Mouse (Mus musculus): ENCODE measurements around the gene Fam228a. TPM values are rescaled to one million over a fixed set of nuclear protein-coding genes. Genes with fewer than 3 reads are reported as not detected.
"Not testable (repeated sequence)": the region's sequence is repeated elsewhere in the genome, so short reads cannot be mapped to it uniquely, and the experiment has no call there.

Fam228a gene
- 0.77 and 1.1 TPM in 2 replicates for polyA plus RNA-seq (2015; fragmentation: Nextera tagmentation; extraction: Ambion mirVana)

DNA sequence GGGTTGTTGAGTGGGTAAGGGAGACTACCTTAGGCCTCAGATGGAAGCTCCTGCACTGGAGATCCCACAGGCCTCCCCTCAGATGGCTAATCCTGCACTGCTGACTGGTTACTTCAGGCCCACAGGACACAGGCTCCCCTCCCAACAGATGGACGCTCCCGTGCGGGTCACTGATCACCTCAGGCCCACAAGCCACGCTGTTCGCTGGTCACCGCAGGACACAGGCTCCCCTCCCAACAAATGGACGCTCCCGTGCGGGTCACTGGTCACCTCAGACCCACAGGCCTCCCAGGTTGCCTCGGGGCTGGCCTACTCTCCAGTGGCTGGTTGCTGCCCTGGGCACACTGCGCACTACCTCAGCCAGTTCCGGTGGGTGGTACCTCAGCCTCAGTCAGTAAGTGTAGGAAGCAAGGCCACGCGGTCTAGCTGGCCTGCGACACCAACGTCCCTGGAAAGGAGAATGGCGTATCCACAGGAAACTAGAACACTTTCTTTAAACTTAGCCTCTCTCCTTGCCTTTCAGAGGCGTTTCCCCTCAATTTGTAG, at the start of gene Fam228a:
Gene Fam228a (minus strand): TSS at position 400 of the 546 bp plus-strand sequence.
- Histone ChIP-seq H3K9me3 (ENCODE audit: control insufficient read depth, low read length) (no peaks in the 10 kb centered on the region), H3K9ac (ENCODE audit: low read depth, low read length) (no peak within 1 kb of the TSS), H3K4me3 (ENCODE audit: low read length) (no peak within 1 kb of the TSS), H3K27me3 (replicated peaks; ENCODE audit: control insufficient read depth, insufficient read depth, low read length) (no peaks in the 10 kb centered on the region), H3K36me3 (ENCODE audit: control insufficient read depth, insufficient read depth, low read length) (no peaks in the 10 kb centered on the region), H3K27ac (ENCODE audit: low read depth, low read length) (no peak within 1 kb of the TSS), H3K4me2 (ENCODE audit: low read length) (no peak within 1 kb of the TSS), H3K4me1 (ENCODE audit: control insufficient read depth, insufficient read depth, low read depth, low read length) (no peaks in the 10 kb centered on the region)
- ATAC-seq: no peak
- 89% methylated on average over 18 of the region's 18 CpGs for WGBS

DNA sequence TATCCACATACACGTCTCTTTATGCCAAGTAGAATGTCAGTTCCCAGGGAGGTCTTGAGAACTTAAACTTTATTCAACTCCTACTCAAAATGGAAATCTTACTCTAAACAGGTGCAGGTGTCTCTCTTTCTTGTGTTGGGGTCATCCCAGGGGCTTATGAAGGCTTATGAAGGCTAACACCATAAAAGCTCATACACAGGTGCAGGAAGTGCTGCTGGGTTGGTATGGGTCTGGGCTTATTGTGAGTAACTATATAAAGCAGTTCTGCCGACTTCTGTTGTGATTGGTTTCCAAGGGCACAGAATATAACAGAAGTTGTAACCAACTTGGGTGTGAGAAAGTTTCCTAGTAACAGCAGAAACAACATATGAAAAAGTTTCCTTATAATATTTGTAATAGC, 46.2 kb upstream of the Fam228a start:
- Histone ChIP-seq H3K9ac (ENCODE audit: low read depth, low read length) (no peak overlapping the region), H3K4me3 (ENCODE audit: low read length) (no peak overlapping the region), H3K9me3 (ENCODE audit: control insufficient read depth, low read length) (no peaks in the 10 kb centered on the region), H3K27me3 (replicated peaks; ENCODE audit: control insufficient read depth, insufficient read depth, low read length) (no peaks in the 10 kb centered on the region), H3K27ac (ENCODE audit: low read depth, low read length) (no peak overlapping the region), H3K4me1 (ENCODE audit: control insufficient read depth, insufficient read depth, low read depth, low read length) (no peaks in the 10 kb centered on the region), H3K36me3 (ENCODE audit: control insufficient read depth, insufficient read depth, low read length) (no peaks in the 10 kb centered on the region), H3K4me2 (ENCODE audit: low read length) (no peak overlapping the region)
- 81% methylated on average over 2 of the region's 2 CpGs for WGBS
- no peak for ATAC-seq

DNA sequence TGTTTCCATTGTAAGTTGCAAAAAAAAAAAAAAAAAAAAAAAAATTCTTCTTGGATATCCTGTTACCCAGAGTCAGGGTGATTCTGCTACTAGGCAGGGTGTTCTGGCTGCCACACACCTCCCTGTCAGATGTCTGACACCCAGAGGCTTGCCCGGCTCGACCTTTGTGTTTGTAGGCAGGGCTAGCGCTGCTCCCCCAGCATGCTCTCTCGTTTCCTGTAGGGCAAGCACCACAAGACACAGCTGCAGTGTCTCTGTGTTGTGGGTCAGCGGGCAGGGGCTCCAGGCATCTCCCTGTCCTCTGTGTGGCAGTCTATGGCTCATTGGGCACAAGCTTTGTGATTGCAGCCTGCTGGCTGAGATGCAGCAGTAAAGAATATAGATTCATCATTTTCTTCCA, 45.4 kb upstream of the Fam228a start:
- Histone ChIP-seq H3K27me3 (replicated peaks; ENCODE audit: control insufficient read depth, insufficient read depth, low read length) (no peaks in the 10 kb centered on the region), H3K4me1 (ENCODE audit: control insufficient read depth, insufficient read depth, low read depth, low read length) (no peaks in the 10 kb centered on the region), H3K9me3 (ENCODE audit: control insufficient read depth, low read length) (no peaks in the 10 kb centered on the region), H3K4me3 (ENCODE audit: low read length) (no peak overlapping the region), H3K9ac (ENCODE audit: low read depth, low read length) (no peak overlapping the region), H3K4me2 (ENCODE audit: low read length) (no peak overlapping the region), H3K36me3 (ENCODE audit: control insufficient read depth, insufficient read depth, low read length) (no peaks in the 10 kb centered on the region), H3K27ac (ENCODE audit: low read depth, low read length) (no peak overlapping the region)
- 55% methylated on average over 5 of the region's 5 CpGs for WGBS
- ATAC-seq: no peak

DNA sequence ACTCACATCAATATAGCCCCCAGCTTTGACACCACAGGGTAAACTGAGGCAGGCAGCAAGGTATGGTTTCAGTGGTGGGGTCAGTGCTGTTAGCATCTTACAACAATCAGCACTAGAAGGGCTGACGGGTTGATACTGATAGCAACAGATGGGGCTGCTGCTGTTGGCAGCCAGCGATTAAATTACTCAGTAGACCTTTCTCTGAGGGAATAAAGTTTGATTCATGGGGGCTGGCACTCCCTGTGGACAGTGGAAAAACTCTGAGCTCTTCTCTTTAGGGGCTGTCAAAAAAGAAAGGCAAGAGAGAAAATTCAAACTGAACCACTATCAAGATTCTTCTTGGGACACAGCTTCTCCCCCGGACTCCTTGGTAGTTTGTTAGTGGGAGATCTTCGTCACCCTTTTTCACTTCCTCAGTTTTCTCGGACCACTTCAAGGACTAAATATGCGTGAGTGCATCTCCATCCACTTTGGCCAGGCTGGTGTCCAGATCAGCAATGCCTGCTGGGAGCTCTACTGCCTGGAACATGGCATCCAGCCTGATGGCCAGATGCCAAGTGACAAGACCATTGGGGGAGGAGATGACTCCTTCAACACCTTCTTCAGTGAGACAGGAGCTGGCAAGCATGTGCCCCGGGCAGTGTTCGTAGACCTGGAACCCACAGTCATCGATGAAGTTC, 43.6 kb upstream of the Fam228a start:
- H3K4me1 ChIP-seq (ENCODE audit: control insufficient read depth, insufficient read depth, low read depth, low read length); H3K4me3 ChIP-seq (ENCODE audit: low read length); H3K27me3 ChIP-seq (replicated peaks; ENCODE audit: control insufficient read depth, insufficient read depth, low read length); H3K36me3 ChIP-seq (ENCODE audit: control insufficient read depth, insufficient read depth, low read length); H3K27ac ChIP-seq (ENCODE audit: low read depth, low read length); H3K9me3 ChIP-seq (ENCODE audit: control insufficient read depth, low read length); H3K4me2 ChIP-seq (ENCODE audit: low read length); H3K9ac ChIP-seq (ENCODE audit: low read depth, low read length); ATAC-seq: not testable (repeated sequence)
- 83% methylated on average over 6 of the region's 9 CpGs for WGBS

DNA sequence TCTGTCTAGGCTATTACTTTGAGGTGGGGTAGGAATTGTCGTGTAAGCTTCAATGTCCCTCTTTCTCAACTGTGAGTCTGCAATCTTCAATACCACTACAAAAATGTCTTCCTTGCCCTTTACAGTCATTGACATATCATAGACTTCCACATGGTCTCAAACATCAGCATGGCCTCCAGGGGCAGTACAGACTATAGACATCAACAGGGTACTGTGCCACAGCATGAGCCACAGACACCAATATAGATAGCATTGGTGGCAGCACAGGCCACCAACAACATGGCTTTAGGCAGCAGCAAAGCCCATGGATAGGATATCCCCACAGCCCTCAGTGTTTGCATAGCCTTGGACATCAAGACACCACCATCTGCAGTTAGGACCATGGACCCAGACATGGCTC, 43.0 kb upstream of the Fam228a start:
- WGBS: 83% methylated on average over 1 of the region's 1 CpGs
- H3K27ac ChIP-seq (ENCODE audit: low read depth, low read length): no peak overlapping the region
- H3K9me3 ChIP-seq (ENCODE audit: control insufficient read depth, low read length): no peaks in the 10 kb centered on the region
- no peak overlapping the region for H3K4me3 ChIP-seq (ENCODE audit: low read length)
- no peaks in the 10 kb centered on the region for H3K27me3 ChIP-seq (replicated peaks; ENCODE audit: control insufficient read depth, insufficient read depth, low read length)
- no peak for ATAC-seq
- H3K4me1 ChIP-seq (ENCODE audit: control insufficient read depth, insufficient read depth, low read depth, low read length): no peaks in the 10 kb centered on the region
- H3K4me2 ChIP-seq (ENCODE audit: low read length): no peak overlapping the region
- no peaks in the 10 kb centered on the region for H3K36me3 ChIP-seq (ENCODE audit: control insufficient read depth, insufficient read depth, low read length)
- H3K9ac ChIP-seq (ENCODE audit: low read depth, low read length): no peak overlapping the region

DNA sequence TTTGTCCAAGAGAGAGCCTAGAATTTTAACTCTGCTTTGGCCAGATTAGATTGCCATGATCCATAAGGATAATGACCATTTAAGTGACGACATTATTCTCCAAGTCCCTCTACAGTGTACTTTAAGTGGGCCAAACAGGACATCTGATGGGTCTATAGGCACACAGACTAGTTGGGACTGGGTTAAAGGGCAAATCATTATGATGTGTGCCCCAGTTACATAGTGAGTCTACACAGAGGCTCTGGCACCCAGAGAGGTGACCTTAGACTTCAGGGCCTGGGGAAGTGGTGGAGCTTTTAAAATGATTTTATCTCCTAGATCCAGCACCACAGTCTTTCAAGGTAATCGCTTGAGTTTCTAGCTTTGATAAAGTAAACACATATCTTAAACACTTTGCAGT, 42.0 kb upstream of the Fam228a start:
- 65% methylated on average over 2 of the region's 2 CpGs for WGBS
- no peaks in the 10 kb centered on the region for H3K27me3 ChIP-seq (replicated peaks; ENCODE audit: control insufficient read depth, insufficient read depth, low read length)
- ATAC-seq: no peak

DNA sequence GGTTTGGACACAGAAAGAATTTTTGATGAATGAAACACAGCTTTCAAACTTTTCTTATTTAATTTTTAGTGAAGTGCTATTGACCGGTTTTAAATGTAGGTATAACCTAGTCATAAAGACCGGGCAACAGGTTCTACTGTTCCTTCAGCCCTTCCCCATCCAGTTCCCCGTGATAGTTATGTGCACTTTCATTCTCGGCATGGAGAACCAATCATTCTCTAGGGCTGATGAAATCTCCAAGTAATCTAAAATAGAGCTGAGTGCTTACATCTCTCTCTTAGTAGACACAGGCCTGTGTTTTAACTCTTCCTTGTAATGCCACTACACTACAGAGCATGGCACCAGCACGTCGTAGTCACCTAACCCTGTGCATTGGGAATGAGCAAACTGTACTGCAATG, 39.5 kb upstream of the Fam228a start:
- Histone ChIP-seq H3K9ac (ENCODE audit: low read depth, low read length) (no peak overlapping the region), H3K27ac (ENCODE audit: low read depth, low read length) (no peak overlapping the region), H3K9me3 (ENCODE audit: control insufficient read depth, low read length) (no peaks in the 10 kb centered on the region), H3K4me1 (ENCODE audit: control insufficient read depth, insufficient read depth, low read depth, low read length) (no peaks in the 10 kb centered on the region), H3K4me2 (ENCODE audit: low read length) (no peak overlapping the region), H3K27me3 (replicated peaks; ENCODE audit: control insufficient read depth, insufficient read depth, low read length) (no peaks in the 10 kb centered on the region), H3K36me3 (ENCODE audit: control insufficient read depth, insufficient read depth, low read length) (no peaks in the 10 kb centered on the region), H3K4me3 (ENCODE audit: low read length) (no peak overlapping the region)
- WGBS: 83% methylated on average over 6 of the region's 6 CpGs
- no peak for ATAC-seq

More for the DNA sequence above, 42.0 kb upstream of the Fam228a start:
- H3K9ac ChIP-seq (ENCODE audit: low read depth, low read length): no peak overlapping the region
- no peak overlapping the region for H3K4me3 ChIP-seq (ENCODE audit: low read length)
- no peaks in the 10 kb centered on the region for H3K4me1 ChIP-seq (ENCODE audit: control insufficient read depth, insufficient read depth, low read depth, low read length)
- H3K27ac ChIP-seq (ENCODE audit: low read depth, low read length): no peak overlapping the region
- H3K36me3 ChIP-seq (ENCODE audit: control insufficient read depth, insufficient read depth, low read length): no peaks in the 10 kb centered on the region
- H3K9me3 ChIP-seq (ENCODE audit: control insufficient read depth, low read length): no peaks in the 10 kb centered on the region
- no peak overlapping the region for H3K4me2 ChIP-seq (ENCODE audit: low read length)

DNA sequence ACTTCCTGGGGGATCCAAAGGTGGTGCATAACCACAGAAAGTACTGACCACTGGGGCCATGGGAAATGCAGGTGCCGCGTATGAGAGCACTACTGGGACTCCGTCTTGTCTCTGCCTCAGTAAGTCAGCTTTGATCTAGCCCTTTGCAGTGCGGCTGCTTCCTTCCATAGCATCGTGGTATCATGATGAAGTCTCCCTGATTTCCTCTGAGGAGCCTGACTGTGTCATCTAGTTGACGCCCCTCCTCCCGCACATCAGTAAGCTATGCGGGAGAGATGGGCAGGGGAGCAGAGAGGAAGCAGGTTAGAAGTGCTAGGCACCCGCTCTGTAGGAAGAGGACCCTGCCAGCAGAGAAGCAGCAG, 37.3 kb upstream of the Fam228a start:
- H3K4me2 ChIP-seq (ENCODE audit: low read length): no peak overlapping the region
- H3K36me3 ChIP-seq (ENCODE audit: control insufficient read depth, insufficient read depth, low read length): no peaks in the 10 kb centered on the region
- no peaks in the 10 kb centered on the region for H3K4me1 ChIP-seq (ENCODE audit: control insufficient read depth, insufficient read depth, low read depth, low read length)
- H3K4me3 ChIP-seq (ENCODE audit: low read length): no peak overlapping the region
- H3K27ac ChIP-seq (ENCODE audit: low read depth, low read length): no peak overlapping the region
- H3K9ac ChIP-seq (ENCODE audit: low read depth, low read length): no peak overlapping the region
- 82% methylated on average over 9 of the region's 9 CpGs for WGBS
- no peak for ATAC-seq
- H3K9me3 ChIP-seq (ENCODE audit: control insufficient read depth, low read length): no peaks in the 10 kb centered on the region
- no peaks in the 10 kb centered on the region for H3K27me3 ChIP-seq (replicated peaks; ENCODE audit: control insufficient read depth, insufficient read depth, low read length)

DNA sequence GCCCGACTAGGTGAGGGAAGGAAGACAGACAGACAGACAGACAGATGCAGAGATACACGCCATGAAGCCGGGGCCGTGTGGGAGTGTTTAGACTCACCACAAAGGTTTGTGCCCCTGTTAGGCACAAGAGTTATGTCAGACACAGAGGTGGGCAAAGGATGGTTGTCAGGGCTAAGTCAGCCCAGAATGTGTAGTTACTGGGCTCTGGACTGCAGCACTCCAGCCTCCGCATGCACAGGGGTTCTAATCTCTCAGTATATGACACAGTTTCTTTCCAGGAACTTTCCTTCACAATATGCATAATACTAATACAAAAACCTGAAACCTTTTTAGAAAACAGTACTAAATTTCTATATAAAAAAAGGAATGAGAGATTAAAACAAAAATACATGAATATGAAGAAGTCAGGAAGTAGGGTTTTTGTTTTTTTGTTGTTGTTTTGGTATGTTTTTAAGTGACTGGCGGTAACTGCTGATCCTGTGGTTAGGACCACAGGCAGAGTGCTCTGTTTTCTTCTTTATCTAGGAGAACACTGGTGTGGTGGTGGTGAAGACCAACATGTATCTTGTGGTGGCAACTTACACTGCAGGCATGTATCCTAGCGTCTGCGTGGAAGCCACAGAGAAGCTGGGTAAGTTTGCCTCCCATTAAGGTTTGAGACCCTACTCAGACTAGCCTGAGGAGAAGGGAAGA, 36.8 kb upstream of the Fam228a start:
- no peaks in the 10 kb centered on the region for H3K27me3 ChIP-seq (replicated peaks; ENCODE audit: control insufficient read depth, insufficient read depth, low read length)

More for the DNA sequence above, 36.8 kb upstream of the Fam228a start:
- H3K36me3 ChIP-seq (ENCODE audit: control insufficient read depth, insufficient read depth, low read length): no peaks in the 10 kb centered on the region
- no peaks in the 10 kb centered on the region for H3K9me3 ChIP-seq (ENCODE audit: control insufficient read depth, low read length)
- no peak for ATAC-seq
- H3K9ac ChIP-seq (ENCODE audit: low read depth, low read length): no peak overlapping the region
- no peaks in the 10 kb centered on the region for H3K4me1 ChIP-seq (ENCODE audit: control insufficient read depth, insufficient read depth, low read depth, low read length)
- WGBS: 93% methylated on average over 8 of the region's 8 CpGs
- H3K27ac ChIP-seq (ENCODE audit: low read depth, low read length): no peak overlapping the region
- H3K4me3 ChIP-seq (ENCODE audit: low read length): no peak overlapping the region
- H3K4me2 ChIP-seq (ENCODE audit: low read length): no peak overlapping the region
